Mouse (Mus musculus) urinary bladder, postnatal 14 days (tissue): ENCODE results near the gene Tbc1d10b.

ENCODE experiments used
- DNase-seq: peaks from one replicate; pipeline ENCODE4 v3.0.0; 2021; ENCODE audit warnings: low spot score

The Tbc1d10b gene

DNA sequence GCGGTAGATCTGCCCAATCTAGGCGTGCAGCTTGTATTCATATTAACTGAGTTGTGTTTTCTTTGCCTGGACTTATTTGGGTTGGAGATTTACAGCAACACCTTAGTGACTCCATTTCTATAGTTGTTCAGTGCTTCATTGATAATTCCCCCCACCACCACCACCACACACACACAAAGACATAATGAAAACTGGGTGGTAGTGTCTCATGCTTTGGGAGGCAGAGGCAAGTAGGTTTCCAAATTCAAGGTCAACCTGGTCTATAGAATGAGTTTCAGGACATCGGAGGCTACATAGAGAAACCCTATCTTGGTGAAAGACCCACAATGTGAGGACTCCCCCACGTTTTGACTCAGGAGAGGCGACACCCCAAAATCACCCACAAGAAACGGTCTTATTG is 16.3 kb upstream of the Tbc1d10b start:
- DNase-seq, result no peak

DNA sequence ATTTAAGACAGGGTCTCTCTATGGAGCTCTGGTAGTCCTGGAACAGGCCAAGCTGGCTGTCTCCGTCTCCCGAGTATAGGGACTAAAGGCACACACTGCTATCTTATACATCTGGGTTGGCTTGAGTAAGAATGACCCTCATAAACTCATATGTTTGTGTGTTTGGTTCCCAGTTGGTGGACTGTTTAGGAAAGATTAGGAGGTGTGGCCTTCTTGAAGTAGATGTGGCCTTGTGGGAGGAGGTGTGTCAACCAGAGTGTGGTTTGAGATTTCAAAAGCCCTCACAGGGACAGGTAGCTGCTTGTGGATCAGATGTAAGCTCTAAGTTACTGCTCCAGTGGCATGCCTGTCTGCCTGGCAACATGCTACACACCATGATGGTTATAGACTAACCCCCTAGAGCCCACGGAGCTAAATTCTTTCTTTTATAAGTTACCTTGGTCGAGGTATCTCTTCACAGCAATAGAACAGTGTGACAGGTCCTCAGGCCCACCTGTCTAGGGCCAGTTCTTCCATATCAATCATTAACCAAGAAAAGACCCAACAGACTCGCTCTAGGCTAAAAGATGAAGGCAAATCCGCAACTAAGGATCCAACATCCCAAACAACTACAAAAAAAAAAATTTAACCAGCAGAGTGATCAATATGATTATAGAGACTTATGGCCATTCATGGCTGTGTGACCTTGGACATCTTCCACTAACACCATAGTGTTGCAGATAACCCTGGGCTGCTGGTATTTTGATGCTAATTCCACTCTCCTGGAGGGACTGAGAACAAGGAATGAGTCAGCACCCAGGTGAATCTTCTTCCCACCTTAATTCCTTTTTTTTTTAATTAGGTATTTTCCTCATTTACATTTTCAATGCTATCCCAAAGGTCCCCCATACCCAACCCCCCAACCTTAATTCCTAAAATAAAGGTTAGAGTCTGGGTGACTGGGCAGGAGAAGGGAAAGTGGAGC is 15.5 kb upstream of the Tbc1d10b start:
- no peak for DNase-seq

- DNase-seq, result no peak
These were observed 14.8 kb upstream of the Tbc1d10b start for GRCm38 (mm10) chr7:127223106-127223505.

DNA sequence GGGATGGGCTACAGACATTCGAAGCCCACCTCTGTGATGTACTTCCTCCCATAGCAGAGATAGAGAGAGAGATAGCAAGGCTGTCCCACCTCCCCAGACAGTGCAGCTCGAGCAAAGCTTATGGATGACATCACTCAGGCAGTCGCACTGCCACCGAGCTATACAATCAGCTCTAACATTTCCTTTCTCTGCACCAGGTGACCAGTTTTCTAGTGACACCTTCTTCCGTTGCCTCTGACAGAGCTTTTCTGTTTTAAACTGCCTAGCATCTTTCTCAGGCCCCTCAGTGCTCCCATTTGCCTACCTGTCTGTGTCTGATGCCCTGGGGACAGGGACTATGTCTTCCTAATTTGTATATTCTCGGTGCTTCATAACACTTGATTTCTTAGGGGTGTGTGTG is 12.2 kb upstream of the Tbc1d10b start:
- no peak for DNase-seq

GRCm38 (mm10) chr7:127218670-127219069 is 10.4 kb upstream of the Tbc1d10b start:
- DNase-seq, result no peak

DNA sequence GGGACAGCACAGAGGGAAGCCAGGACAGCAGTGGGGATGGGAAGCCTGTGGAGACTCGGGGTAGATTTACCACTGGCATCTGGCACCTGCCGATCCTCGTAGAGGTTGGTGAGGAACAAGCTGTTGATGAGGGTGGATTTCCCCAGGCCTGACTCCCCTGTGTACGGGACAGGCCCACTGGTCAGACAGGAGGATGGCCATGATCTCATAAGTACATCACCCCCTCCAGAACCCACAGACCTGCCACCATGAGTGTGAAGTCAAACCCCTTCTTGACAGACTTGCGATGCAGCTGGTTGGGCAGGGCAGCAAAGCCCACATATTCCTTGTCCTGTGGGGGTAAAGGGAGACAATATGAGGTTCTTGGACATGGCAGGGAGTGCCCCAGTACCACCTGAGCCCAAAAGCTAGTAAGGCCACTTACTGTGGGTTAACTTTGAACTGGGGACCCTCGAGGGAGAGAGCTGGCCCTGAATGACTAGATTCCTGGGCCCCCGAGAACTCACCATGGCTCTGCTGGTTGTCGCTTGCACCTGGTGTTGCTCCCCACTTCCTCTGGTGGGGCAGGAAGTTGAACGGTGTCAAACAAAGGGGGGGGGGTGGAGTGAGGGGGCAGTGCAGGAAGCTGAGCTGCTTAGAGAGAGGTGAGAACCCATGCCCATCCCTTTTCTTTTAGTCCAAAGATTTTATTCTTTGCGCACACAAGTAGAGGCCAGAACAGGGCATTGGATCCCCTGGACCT is 9.8 kb upstream of the Tbc1d10b start:
- DNase-seq, result no peak

GRCm38 (mm10) chr7:127217475-127217874 is 9.2 kb upstream of the Tbc1d10b start:
- no peak for DNase-seq

DNA sequence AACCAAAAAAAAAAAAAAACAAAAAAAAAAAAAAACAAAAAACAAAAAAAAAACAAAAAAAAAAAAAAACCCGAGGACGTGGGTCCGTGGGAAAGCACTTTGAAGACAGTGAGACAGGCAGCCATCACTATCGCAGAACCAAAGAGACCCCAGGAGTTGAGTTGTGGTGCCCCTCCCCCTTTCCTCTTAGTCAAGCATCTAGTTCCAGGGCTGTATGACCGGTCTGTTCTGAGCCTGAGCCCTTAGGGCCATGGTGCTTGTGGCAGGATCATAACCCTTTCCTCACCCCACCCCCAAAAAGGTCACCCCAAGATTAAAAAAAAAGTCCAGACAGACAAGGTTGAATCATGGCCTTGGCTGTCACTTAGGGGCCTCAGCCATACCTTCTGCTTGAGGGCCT is 8.0 kb upstream of the Tbc1d10b start:
- no peak for DNase-seq

DNA sequence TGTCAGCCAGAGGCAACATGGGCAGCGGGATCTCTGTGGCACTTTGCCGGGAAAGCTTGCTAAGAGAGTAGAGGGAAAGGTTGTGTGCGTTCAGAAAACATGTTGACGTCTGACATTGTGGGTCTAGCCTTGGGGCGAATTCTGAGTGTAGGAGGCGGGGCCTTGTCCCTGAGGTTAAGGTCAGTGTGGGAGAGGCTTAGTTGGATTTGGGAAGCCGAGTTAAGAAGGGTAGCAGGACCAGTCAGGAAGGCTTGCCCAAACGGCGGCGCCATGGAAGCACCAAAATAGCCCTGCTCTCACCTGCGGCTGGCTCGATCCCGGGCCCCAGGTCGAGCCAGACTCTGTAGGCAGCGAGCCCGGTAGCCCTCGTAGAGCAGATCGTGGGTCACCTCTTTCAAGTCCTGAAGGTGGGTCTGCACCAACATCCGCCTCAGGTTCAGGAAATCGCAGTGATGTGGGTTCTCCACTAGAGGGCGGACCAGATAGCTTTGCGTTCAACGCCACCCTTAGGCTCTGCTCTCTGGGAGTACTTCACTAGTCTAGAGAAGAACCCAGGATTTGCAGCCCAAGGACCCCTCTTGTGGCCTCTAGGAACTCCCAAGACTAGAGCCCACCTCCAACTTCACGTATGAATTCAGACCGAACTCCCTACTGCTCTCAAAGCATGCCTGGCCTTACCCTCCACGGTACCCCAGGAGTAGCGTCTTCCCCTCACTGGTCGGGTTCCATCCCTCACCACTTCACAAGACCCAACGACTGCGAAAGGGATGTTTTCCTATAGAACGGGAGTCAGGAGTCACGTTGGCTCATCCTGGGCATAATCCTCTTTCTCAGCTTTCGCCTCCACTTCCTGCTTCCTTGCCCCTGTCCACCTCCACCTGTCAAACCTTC is 7.0 kb upstream of the Tbc1d10b start:
- DNase-seq, result peak; percentile 67

DNA sequence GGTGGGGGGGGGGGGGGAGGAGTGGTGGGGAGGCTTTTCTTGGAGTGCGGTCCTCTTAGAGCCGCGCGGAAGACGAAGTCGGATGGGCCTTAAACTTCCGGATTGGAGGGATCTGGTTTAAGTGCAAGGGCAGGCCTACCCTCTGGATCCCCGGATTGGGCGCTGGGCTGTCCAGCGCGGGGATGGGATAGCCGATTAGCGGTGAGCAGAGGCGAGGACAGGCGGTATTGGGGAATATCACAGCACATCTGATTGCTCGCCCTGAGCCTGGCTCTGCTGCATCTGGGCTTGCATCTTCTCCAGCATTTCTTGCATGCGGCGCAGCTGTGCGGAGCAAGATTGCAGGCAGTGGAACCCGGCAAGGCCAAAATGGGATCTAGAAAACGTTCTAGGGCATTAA is 6.3 kb upstream of the Tbc1d10b start:
- no peak for DNase-seq

GRCm38 (mm10) chr7:127213930-127214329 is 5.7 kb upstream of the Tbc1d10b start:
- DNase-seq, result no peak

- DNase-seq, result no peak
These were observed 5.2 kb upstream of the Tbc1d10b start for GRCm38 (mm10) chr7:127213485-127213884.

GRCm38 (mm10) chr7:127212432-127213250 is 4.4 kb upstream of the Tbc1d10b start:
- no peak for DNase-seq

DNA sequence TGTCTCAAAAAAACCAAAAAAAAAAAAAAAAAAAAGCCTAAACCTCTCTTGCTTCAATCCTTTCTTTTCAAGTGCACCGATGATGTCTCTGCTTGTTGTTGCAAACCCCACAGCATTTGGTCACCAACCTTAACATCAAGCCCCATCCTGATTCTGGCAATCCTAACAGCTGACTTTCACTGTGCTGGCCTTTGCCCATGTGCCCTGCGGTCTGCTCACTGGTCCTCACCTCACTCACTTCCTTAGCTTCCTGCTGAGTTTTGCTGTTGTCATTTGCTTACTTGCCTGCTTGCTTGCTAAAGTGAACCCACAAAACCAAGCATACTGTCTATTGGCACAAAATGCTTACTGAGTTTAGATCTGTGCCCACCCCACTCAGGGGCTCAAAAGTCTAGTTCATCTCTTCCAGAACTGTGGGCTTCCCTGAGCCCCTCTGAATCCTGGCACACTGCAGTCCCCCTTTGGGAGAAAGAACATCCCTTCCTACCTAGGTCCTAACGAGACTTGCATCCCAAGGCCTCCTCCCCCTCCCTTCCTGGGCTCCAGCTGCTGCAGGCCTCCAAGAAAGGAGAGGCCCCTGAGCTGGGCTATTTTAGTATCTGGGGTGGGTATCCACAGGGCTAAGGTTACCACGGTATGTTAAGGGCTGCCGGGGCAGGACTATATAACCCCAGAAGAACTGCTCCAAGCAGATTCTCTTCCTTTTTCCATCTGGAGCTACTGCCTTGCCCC is 2.9 kb upstream of the Tbc1d10b start:
- DNase-seq, result no peak

DNA sequence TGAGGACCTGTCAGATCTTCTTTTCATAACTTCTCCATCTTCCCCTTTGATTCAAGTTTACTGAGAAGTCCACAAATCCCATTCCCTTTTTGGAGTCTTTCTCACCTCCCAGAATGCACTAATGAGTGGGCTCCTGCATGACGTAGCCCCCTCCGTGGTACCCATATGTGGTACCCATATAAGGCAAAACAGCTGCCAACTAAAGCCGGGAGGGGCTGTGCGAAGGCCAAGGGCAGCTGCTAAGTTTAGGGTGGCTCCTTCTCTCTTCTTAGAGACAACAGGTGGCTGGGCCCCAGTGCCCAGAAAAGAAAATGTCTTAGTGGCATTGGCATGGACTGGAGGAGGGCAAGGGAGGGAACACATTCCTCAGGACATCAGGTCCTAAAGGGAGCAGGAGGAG is 2.0 kb upstream of the Tbc1d10b start:
- no peak for DNase-seq

DNA sequence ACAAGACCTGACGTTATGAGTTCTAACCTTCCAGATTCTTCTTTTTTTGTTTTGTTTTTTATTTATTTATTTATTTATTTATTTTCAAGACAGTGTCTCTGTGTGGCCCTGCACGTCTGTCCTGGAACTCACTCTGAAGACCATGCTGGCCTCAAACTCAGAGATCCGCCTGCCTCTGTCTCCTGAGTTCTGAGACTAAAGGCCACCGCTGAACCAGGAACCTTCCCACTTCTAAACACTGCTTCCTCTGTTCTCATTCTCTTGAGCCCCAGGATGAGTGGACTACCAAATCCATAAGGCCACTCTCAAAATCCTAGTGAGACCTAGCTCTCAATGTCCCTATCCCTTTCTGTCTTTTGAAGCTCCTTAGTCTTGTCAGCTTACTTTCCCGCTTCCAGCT is 1.6 kb upstream of the Tbc1d10b start:
- DNase-seq, result no peak

- peak; percentile 92 for DNase-seq
These were observed 528 bp upstream of the Tbc1d10b start, which contains the start of gene Mylpf for GRCm38 (mm10) chr7:127208553-127209438. Gene Mylpf, plus strand, starts transcription at chr7:127208890.

DNA sequence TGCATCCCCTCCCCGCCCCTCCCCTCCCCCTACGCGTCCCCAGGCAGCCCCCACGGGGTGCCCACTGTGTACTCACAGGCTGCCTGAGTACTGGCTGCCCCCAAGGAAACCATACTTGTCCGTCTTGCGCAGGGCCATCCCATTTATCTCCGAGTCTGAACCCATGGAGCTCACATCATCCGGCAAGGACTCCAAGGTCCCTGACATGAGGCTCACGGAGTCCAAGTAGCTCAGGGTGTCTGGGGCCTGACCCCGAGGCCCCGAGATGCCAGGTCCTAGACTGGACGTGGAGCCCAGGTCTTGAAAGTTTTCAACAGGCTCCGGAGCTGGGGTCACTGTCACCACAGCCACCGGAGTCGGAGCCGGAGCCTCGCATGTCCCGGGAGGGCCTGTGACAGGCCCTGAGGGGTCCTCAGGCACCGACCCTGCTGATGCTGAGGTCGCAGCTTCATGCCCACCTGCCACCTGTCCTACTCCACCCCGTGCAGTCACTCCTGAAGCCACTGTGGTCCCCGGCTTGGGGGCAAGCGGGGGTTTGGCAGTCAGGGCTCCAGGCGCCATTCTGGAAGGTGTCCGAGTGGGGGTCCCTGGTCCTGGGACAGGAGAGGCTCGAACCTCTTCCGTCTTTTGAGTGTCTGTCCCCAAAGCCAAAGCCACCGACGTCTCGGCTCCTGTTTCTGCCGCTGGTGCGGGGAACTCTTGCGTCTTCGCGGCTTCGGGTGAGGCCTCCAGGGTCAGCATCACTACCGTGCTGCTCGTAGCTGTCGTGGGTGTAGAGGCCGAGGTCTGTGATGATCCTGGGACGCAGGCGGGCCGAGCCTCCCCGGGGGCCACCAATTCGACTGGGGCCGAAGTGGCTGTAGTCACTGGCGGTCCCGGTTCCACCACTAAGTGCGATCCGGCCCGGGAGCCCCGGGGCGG is 634 bp downstream of the Tbc1d10b start:
- DNase-seq, result no peak
